Mouse (Mus musculus): Measurements from ENCODE around the gene Acad8. TPM values are rescaled to one million over a fixed set of nuclear protein-coding genes. Genes with fewer than 3 reads are reported as not detected.

Acad8 gene
- polyA plus RNA-seq (2014; fragmentation: Nextera tagmentation; extraction: Ambion mirVana): 39.7 and 50.2 TPM in 2 replicates

GRCm38 (mm10) chr9:26999461-27000395 is at the start of gene Acad8, which contains the start of gene Thyn1:
TSS of gene Acad8 (minus strand) at chr9:26999566.
TSS of gene Thyn1 (plus strand) at chr9:26999710.
- Histone ChIP-seq H3K9ac (ENCODE audit: low read length) (peak within 1 kb of the TSS; percentile 86), H3K4me3 (ENCODE audit: low read depth, low read length) (peak within 1 kb of the TSS; percentile 70), H3K4me1 (ENCODE audit: control insufficient read depth, insufficient read depth, low read length) (peaks cover 6% of the 10 kb centered on the region), H3K27ac (replicated peaks; ENCODE audit: low read depth, low read length) (peak within 1 kb of the TSS; percentile 59; the same call in 1 of the 2 replicates), H3K36me3 (ENCODE audit: control insufficient read depth, insufficient read depth, low read length) (no peaks in the 10 kb centered on the region; the same call in 1 of the 2 replicates), H3K27me3 (ENCODE audit: control insufficient read depth, insufficient read depth, low read length) (no peaks in the 10 kb centered on the region), H3K9me3 (ENCODE audit: control insufficient read depth, low read length) (no peaks in the 10 kb centered on the region), H3K4me2 (ENCODE audit: low read depth, severe bottlenecking) (peak within 1 kb of the TSS; percentile 62)
- DNase-seq (ENCODE audit: low spot score): peak; percentile 96
- ATAC-seq (ENCODE audit: insufficient number of reproducible peaks, low FRiP score, low TSS enrichment, low read depth): peak; percentile 99
- WGBS: under 1% methylated on average over 35 of the region's 35 CpGs

- 94% methylated on average over 5 of the region's 5 CpGs for WGBS
- peaks cover 15% of the 10 kb centered on the region; the same call in 1 of the 2 replicates for H3K36me3 ChIP-seq (ENCODE audit: control insufficient read depth, insufficient read depth, low read length)
Measured at GRCm38 (mm10) chr9:27043892-27044291, 44.5 kb upstream of the Acad8 start.

GRCm38 (mm10) chr9:27030763-27031100 is 31.4 kb upstream of the Acad8 start:
- Histone ChIP-seq H3K36me3 (ENCODE audit: control insufficient read depth, insufficient read depth, low read length) (no peaks in the 10 kb centered on the region), H3K27ac (replicated peaks; ENCODE audit: low read depth, low read length) (no peak overlapping the region), H3K4me1 (ENCODE audit: control insufficient read depth, insufficient read depth, low read length) (peaks cover 5% of the 10 kb centered on the region; the same call in 1 of the 2 replicates), H3K4me2 (ENCODE audit: low read depth, severe bottlenecking) (peak overlapping the region; percentile 60), H3K27me3 (ENCODE audit: control insufficient read depth, insufficient read depth, low read length) (no peaks in the 10 kb centered on the region), H3K9ac (ENCODE audit: low read length) (peak overlapping the region; percentile 84), H3K4me3 (ENCODE audit: low read depth, low read length) (peak overlapping the region; percentile 74), H3K9me3 (ENCODE audit: control insufficient read depth, low read length) (no peaks in the 10 kb centered on the region)
- ATAC-seq (ENCODE audit: insufficient number of reproducible peaks, low FRiP score, low TSS enrichment, low read depth) (no peak; the same call in 1 of the 2 replicates), DNase-seq (ENCODE audit: low spot score) (no peak)
- WGBS: under 1% methylated on average over 17 of the region's 17 CpGs

More at GRCm38 (mm10) chr9:27043892-27044291, 44.5 kb upstream of the Acad8 start:
- no peak overlapping the region for H3K9ac ChIP-seq (ENCODE audit: low read length)
- no peak overlapping the region for H3K4me2 ChIP-seq (ENCODE audit: low read depth, severe bottlenecking)
- H3K4me3 ChIP-seq (ENCODE audit: low read depth, low read length): no peak overlapping the region
- no peaks in the 10 kb centered on the region for H3K4me1 ChIP-seq (ENCODE audit: control insufficient read depth, insufficient read depth, low read length)
- no peaks in the 10 kb centered on the region for H3K9me3 ChIP-seq (ENCODE audit: control insufficient read depth, low read length)
- no peak overlapping the region for H3K27ac ChIP-seq (replicated peaks; ENCODE audit: low read depth, low read length)
- ATAC-seq (ENCODE audit: insufficient number of reproducible peaks, low FRiP score, low TSS enrichment, low read depth) (no peak), DNase-seq (ENCODE audit: low spot score) (no peak)
- H3K27me3 ChIP-seq (ENCODE audit: control insufficient read depth, insufficient read depth, low read length): no peaks in the 10 kb centered on the region

- Histone ChIP-seq H3K4me2 (ENCODE audit: low read depth, severe bottlenecking) (peak within 1 kb of the TSS; percentile 91), H3K27ac (replicated peaks; ENCODE audit: low read depth, low read length) (peak within 1 kb of the TSS; percentile 53; the same call in 1 of the 2 replicates), H3K9me3 (ENCODE audit: control insufficient read depth, low read length) (no peaks in the 10 kb centered on the region), H3K36me3 (ENCODE audit: control insufficient read depth, insufficient read depth, low read length) (no peaks in the 10 kb centered on the region), H3K27me3 (ENCODE audit: control insufficient read depth, insufficient read depth, low read length) (no peaks in the 10 kb centered on the region), H3K9ac (ENCODE audit: low read length) (peak within 1 kb of the TSS; percentile 84), H3K4me3 (ENCODE audit: low read depth, low read length) (peak within 1 kb of the TSS; percentile 74), H3K4me1 (ENCODE audit: control insufficient read depth, insufficient read depth, low read length) (peaks cover 5% of the 10 kb centered on the region; the same call in 1 of the 2 replicates)
- DNase-seq (ENCODE audit: low spot score): peak; percentile 95
- peak; percentile 94 for ATAC-seq (ENCODE audit: insufficient number of reproducible peaks, low FRiP score, low TSS enrichment, low read depth)
- under 1% methylated on average over 71 of the region's 80 CpGs for WGBS
Measured at GRCm38 (mm10) chr9:27029828-27030762, 30.7 kb upstream of the Acad8 start, which contains the start of the genes Vps26b and Ncapd3. TSS of gene Vps26b (minus strand) at chr9:27030065. TSS of gene Ncapd3 (plus strand) at chr9:27030175.

GRCm38 (mm10) chr9:27029022-27029827 is 29.9 kb upstream of the Acad8 start:
- Histone ChIP-seq H3K36me3 (ENCODE audit: control insufficient read depth, insufficient read depth, low read length) (no peaks in the 10 kb centered on the region), H3K27me3 (ENCODE audit: control insufficient read depth, insufficient read depth, low read length) (no peaks in the 10 kb centered on the region), H3K9me3 (ENCODE audit: control insufficient read depth, low read length) (no peaks in the 10 kb centered on the region), H3K4me3 (ENCODE audit: low read depth, low read length) (peak overlapping the region; percentile 74), H3K4me2 (ENCODE audit: low read depth, severe bottlenecking) (peak overlapping the region; percentile 91), H3K9ac (ENCODE audit: low read length) (peak overlapping the region; percentile 84), H3K27ac (replicated peaks; ENCODE audit: low read depth, low read length) (peak overlapping the region; percentile 53; the same call in 1 of the 2 replicates), H3K4me1 (ENCODE audit: control insufficient read depth, insufficient read depth, low read length) (peaks cover 5% of the 10 kb centered on the region; the same call in 1 of the 2 replicates)
- DNase-seq (ENCODE audit: low spot score) (peak; percentile 30), ATAC-seq (ENCODE audit: insufficient number of reproducible peaks, low FRiP score, low TSS enrichment, low read depth) (no peak; the same call in none of the 2 replicates)
- under 1% methylated on average over 51 of the region's 52 CpGs for WGBS

DNA sequence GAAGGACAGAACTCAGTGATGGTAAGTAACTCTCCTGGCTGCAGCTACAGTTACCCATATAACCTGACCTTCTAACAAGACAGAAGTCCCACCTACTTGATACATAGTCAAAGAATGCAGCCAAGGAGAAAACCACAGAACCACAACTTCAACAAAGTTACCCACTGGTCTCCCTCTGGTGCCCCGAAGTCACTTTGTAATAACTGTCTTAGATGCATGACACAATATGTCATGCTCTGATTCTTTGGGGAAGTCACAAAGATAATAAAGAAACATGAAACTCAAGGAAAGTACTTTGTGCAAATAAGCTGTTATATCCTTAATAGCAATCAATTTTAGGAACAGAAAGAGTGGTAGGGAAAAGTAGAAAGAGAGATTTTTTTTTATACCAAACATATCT is 27.3 kb upstream of the Acad8 start:
- Histone ChIP-seq H3K4me2 (ENCODE audit: low read depth, severe bottlenecking) (no peak overlapping the region), H3K9ac (ENCODE audit: low read length) (no peak overlapping the region), H3K4me1 (ENCODE audit: control insufficient read depth, insufficient read depth, low read length) (peaks cover 5% of the 10 kb centered on the region; the same call in 1 of the 2 replicates), H3K4me3 (ENCODE audit: low read depth, low read length) (no peak overlapping the region), H3K27me3 (ENCODE audit: control insufficient read depth, insufficient read depth, low read length) (no peaks in the 10 kb centered on the region), H3K27ac (replicated peaks; ENCODE audit: low read depth, low read length) (no peak overlapping the region), H3K36me3 (ENCODE audit: control insufficient read depth, insufficient read depth, low read length) (no peaks in the 10 kb centered on the region), H3K9me3 (ENCODE audit: control insufficient read depth, low read length) (no peaks in the 10 kb centered on the region)
- 90% methylated on average over 1 of the region's 1 CpGs for WGBS
- ATAC-seq (ENCODE audit: insufficient number of reproducible peaks, low FRiP score, low TSS enrichment, low read depth) (no peak), DNase-seq (ENCODE audit: low spot score) (no peak)

- DNase-seq (ENCODE audit: low spot score): no peak
- H3K9me3 ChIP-seq (ENCODE audit: control insufficient read depth, low read length): no peaks in the 10 kb centered on the region
- no peaks in the 10 kb centered on the region for H3K27me3 ChIP-seq (ENCODE audit: control insufficient read depth, insufficient read depth, low read length)
- H3K9ac ChIP-seq (ENCODE audit: low read length): no peak overlapping the region
- H3K4me3 ChIP-seq (ENCODE audit: low read depth, low read length): no peak overlapping the region
- H3K4me1 ChIP-seq (ENCODE audit: control insufficient read depth, insufficient read depth, low read length): peaks cover 4% of the 10 kb centered on the region; the same call in 1 of the 2 replicates
- WGBS: 88% methylated on average over 4 of the region's 4 CpGs
- no peaks in the 10 kb centered on the region for H3K36me3 ChIP-seq (ENCODE audit: control insufficient read depth, insufficient read depth, low read length)
- no peak for ATAC-seq (ENCODE audit: insufficient number of reproducible peaks, low FRiP score, low TSS enrichment, low read depth)
- H3K4me2 ChIP-seq (ENCODE audit: low read depth, severe bottlenecking): no peak overlapping the region
- H3K27ac ChIP-seq (replicated peaks; ENCODE audit: low read depth, low read length): no peak overlapping the region
Measured at GRCm38 (mm10) chr9:27023681-27024080, 24.3 kb upstream of the Acad8 start.

All from limb, embryonic 11.5 days (tissue).